Mouse (Mus musculus): ENCODE results near the gene Pik3c2g.

- no peak for TF ChIP-seq CTCF (IDR thresholded peaks at IDR 0.05; ENCODE audit: extremely low read depth, insufficient read depth, low read length)
- TF ChIP-seq POLR2A (IDR thresholded peaks at IDR 0.05; ENCODE audit: extremely low read depth, insufficient read depth, low read length), result no peak
These were observed 163.6 kb downstream of the Pik3c2g start for GRCm38 (mm10) chr6:139750599-139750998.
